Mouse (Mus musculus) forebrain, embryonic 10.5 days (tissue): ENCODE results near the gene Fam120a. TPM values are rescaled to one million over a fixed set of nuclear protein-coding genes. Genes with fewer than 3 reads are reported as not detected.

Experiments
- DNase-seq: peaks from one replicate; pipeline ENCODE4 v3.0.0-alpha.2; 2017; ENCODE audit warnings: low spot score; ENCODE audit errors: extremely low spot score
- H3K27ac ChIP-seq: fragments of 300-500 bp; sonication (generic); 2 replicates; pipeline ENCODE4 v1.5.1; 2016; ENCODE audit warnings: mild to moderate bottlenecking
- H3K27me3 ChIP-seq: fragments of 300-500 bp; sonication (generic); 2 replicates; pipeline ENCODE4 v1.6.1; 2016; ENCODE audit warnings: mild to moderate bottlenecking; ENCODE audit not compliant: poor library complexity, severe bottlenecking
- H3K36me3 ChIP-seq: fragments of 300-500 bp; sonication (generic); replicated peaks from 2 replicates; pipeline ENCODE4 v1.6.1; 2016; ENCODE audit warnings: mild to moderate bottlenecking, moderate library complexity
- H3K4me1 ChIP-seq: fragments of 300-500 bp; sonication (generic); 2 replicates; pipeline ENCODE4 v1.6.1; 2016
- H3K4me3 ChIP-seq: fragments of 300-500 bp; sonication (generic); 2 replicates; pipeline ENCODE4 v1.5.1; 2016; ENCODE audit warnings: mild to moderate bottlenecking, moderate library complexity
- H3K9me3 ChIP-seq: fragments of 300-500 bp; sonication (generic); 2 replicates; pipeline ENCODE4 v1.6.1; 2016; ENCODE audit warnings: mild to moderate bottlenecking, moderate library complexity
- WGBS: fragments of 180-500 bp; shearing (Covaris S2); methylation state at CpG from one replicate; pipeline ENCODE4 v1.1.7; 2016; 5-methylcytosine and 5-hydroxymethylcytosine counted together
- polyA plus RNA-seq: library from polyadenylated mRNA; unstranded; fragments of >200 nt; fragmentation: Nextera tagmentation; extraction: Ambion mirVana; gene quantifications from 2 replicates; pipeline ENCODE4 v1.2.1, GENCODE M21; 2016

Gene Fam120a
- polyA plus RNA-seq, 1 experiment from 2014 or later, result 14.5 TPM

GRCm38 (mm10) chr13:48857246-48857932 is 110.4 kb downstream of the Fam120a start:
- Histone ChIP-seq H3K4me1 (peaks cover 69% of the 10 kb centered on the region), H3K27ac (peak overlapping the region; percentile 53)
- no peak for DNase-seq

GRCm38 (mm10) chr13:48853947-48854346 is 113.9 kb downstream of the Fam120a start:
- no peaks in the 10 kb centered on the region for H3K27me3 ChIP-seq
- no peaks in the 10 kb centered on the region for H3K9me3 ChIP-seq
- peaks cover 81% of the 10 kb centered on the region for H3K4me1 ChIP-seq
- H3K36me3 ChIP-seq, result 0 out of 2 replicates have a peak, but pooled peaks cover 3% of the 10 kb centered on the region
- no peak for DNase-seq
- WGBS, result 54% methylated on average over 3 of the region's 3 CpGs
- no peak overlapping the region for H3K4me3 ChIP-seq
- no peak overlapping the region for H3K27ac ChIP-seq

More at GRCm38 (mm10) chr13:48857246-48857932, 110.4 kb downstream of the Fam120a start:
- Histone ChIP-seq H3K4me3 (no peak overlapping the region), H3K9me3 (peaks cover 6% of the 10 kb centered on the region; the same call in 1 of the 2 replicates), H3K27me3 (no peaks in the 10 kb centered on the region), H3K36me3 (peaks cover 9% of the 10 kb centered on the region)
- 50% methylated on average over 7 of the region's 7 CpGs for WGBS

DNA sequence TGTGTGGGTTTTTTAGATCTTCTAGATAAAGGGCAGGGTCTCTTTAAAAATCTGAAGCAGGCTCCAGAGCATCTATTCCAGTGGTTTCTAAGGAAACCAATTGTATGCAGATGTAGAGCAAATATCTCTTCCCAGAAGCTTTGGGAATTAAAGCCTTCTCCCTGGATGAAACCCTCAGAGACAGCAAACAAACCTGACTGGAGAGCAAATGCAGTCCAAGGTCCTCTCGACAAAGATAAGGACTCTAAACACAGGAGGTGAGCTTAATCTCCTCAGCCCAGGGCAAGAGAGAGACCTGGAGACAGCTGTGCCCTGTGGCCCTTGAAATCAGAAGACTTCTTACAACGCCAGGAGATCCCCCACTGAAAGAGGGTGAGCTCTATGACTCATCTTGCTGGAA is 114.3 kb downstream of the Fam120a start:
- 28% methylated on average over 2 of the region's 2 CpGs for WGBS
- Histone ChIP-seq H3K9me3 (no peaks in the 10 kb centered on the region), H3K27ac (no peak overlapping the region)

DNA sequence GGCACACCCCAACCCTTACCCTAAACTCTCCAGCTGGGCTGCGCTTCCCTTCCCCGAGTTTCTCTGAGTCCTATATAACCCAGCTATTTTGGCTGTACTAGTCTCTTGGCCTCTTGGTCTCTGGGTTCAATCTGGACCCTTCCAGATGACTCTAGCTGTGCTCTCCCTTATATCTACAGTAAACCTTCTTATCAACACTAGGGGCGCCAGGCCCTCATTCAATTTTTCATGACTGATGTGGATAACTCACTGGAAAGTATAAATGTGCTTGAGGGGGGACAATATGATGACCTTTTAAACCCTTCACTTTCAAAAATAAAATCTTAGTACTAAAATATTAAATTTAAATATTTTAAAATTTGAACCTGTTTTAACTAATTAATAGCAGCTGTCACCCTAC is 115.0 kb downstream of the Fam120a start:
- Histone ChIP-seq H3K9me3 (no peaks in the 10 kb centered on the region), H3K36me3 (peaks cover 8% of the 10 kb centered on the region), H3K27me3 (no peaks in the 10 kb centered on the region), H3K4me1 (peaks cover 75% of the 10 kb centered on the region), H3K4me3 (no peak overlapping the region), H3K27ac (no peak overlapping the region)
- DNase-seq, result no peak
- WGBS, result 76% methylated on average over 3 of the region's 3 CpGs

More for the DNA sequence above, 114.3 kb downstream of the Fam120a start:
- Histone ChIP-seq H3K36me3 (peaks cover 4% of the 10 kb centered on the region), H3K27me3 (no peaks in the 10 kb centered on the region), H3K4me3 (no peak overlapping the region), H3K4me1 (peaks cover 80% of the 10 kb centered on the region)
- DNase-seq, result no peak

GRCm38 (mm10) chr13:48851719-48852118 is 116.1 kb downstream of the Fam120a start:
- peaks cover 8% of the 10 kb centered on the region for H3K36me3 ChIP-seq
- no peaks in the 10 kb centered on the region for H3K27me3 ChIP-seq
- no peak for DNase-seq
- 92% methylated on average over 5 of the region's 5 CpGs for WGBS
- no peak overlapping the region for H3K4me3 ChIP-seq
- H3K9me3 ChIP-seq, result no peaks in the 10 kb centered on the region
- H3K27ac ChIP-seq, result peak overlapping the region; percentile 2; the same call in 1 of the 2 replicates
- peaks cover 64% of the 10 kb centered on the region for H3K4me1 ChIP-seq

GRCm38 (mm10) chr13:48850771-48851170 is 117.0 kb downstream of the Fam120a start:
- 91% methylated on average over 8 of the region's 8 CpGs for WGBS
- DNase-seq, result no peak
- peaks cover 63% of the 10 kb centered on the region for H3K4me1 ChIP-seq
- H3K36me3 ChIP-seq, result peaks cover 8% of the 10 kb centered on the region
- H3K27me3 ChIP-seq, result no peaks in the 10 kb centered on the region
- no peak overlapping the region for H3K27ac ChIP-seq
- H3K9me3 ChIP-seq, result no peaks in the 10 kb centered on the region
- no peak overlapping the region for H3K4me3 ChIP-seq

- H3K4me1 ChIP-seq, result peaks cover 60% of the 10 kb centered on the region
- WGBS, result 93% methylated on average over 2 of the region's 2 CpGs
Observed at GRCm38 (mm10) chr13:48850326-48850725, 117.5 kb downstream of the Fam120a start.

DNA sequence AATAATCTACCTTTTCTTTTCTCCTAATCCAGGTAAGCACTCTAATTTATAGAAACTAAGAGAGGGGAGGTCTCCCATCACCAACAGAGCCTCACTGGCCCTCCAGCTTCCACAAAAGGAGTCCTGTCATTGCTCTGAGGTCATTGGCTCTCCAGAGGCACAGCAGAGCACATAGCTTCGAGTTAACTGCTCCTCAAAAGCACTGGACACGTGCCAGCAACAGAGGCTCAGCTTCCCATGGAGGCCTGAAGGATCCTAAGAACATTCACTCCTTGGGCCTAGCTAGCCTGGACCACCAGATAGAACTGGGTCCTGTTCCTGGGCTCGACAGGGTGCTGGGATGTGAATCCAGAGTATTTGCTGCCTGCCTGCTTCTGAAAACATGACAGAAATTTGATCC is 118.7 kb downstream of the Fam120a start:
- H3K4me1 ChIP-seq, result peaks cover 48% of the 10 kb centered on the region

More at GRCm38 (mm10) chr13:48850326-48850725, 117.5 kb downstream of the Fam120a start:
- H3K9me3 ChIP-seq, result no peaks in the 10 kb centered on the region
- no peak for DNase-seq
- H3K4me3 ChIP-seq, result no peak overlapping the region
- no peak overlapping the region for H3K27ac ChIP-seq
- no peaks in the 10 kb centered on the region for H3K27me3 ChIP-seq
- H3K36me3 ChIP-seq, result peaks cover 8% of the 10 kb centered on the region

DNA sequence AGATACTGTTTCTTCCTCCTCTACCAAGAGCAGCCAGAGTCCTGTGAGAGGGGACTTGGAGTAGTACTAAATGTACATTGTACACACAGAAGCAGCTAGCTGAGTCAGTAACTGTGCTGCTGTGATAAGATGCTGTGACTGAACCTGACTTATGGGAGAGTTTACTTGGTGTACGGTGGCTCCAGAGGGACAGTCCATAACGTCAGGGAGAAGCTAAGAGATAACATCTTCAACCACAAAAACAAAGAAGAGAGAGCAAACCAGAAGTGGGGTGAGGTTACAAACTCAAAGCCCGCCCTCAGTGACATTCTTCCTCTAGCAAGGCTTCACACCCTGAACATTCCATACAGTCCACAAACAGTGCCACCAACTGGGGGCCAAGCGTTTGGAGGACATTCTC is 122.5 kb downstream of the Fam120a start:
- Histone ChIP-seq H3K36me3 (peaks cover 17% of the 10 kb centered on the region), H3K27ac (no peak overlapping the region), H3K4me1 (peaks cover 25% of the 10 kb centered on the region), H3K27me3 (no peaks in the 10 kb centered on the region), H3K4me3 (no peak overlapping the region), H3K9me3 (no peaks in the 10 kb centered on the region)
- DNase-seq, result no peak
- 85% methylated on average over 4 of the region's 4 CpGs for WGBS

More for the DNA sequence above, 118.7 kb downstream of the Fam120a start:
- H3K4me3 ChIP-seq, result no peak overlapping the region
- DNase-seq, result no peak
- 66% methylated on average over 3 of the region's 3 CpGs for WGBS
- H3K27me3 ChIP-seq, result no peaks in the 10 kb centered on the region
- H3K36me3 ChIP-seq, result peaks cover 8% of the 10 kb centered on the region
- no peak overlapping the region for H3K27ac ChIP-seq
- no peaks in the 10 kb centered on the region for H3K9me3 ChIP-seq

DNA sequence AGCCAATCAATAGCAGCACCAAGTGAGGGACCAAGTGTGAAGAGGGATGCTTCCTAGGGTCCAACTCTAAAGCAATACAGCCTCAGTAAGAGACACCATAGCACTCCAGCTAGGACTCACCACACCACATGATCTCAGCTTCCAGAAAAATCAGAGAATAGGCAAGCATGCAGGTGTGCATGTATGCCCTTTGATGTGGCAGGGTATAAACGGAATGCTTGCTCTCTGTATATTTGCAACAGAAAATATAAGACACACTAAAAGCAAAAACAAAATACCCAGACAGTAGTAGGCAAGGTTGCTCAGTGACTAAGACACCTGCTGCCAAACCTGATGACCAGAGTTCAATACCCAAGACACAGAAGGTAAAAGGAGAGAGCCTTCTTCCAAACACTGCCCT is 124.3 kb downstream of the Fam120a start:
- no peak for DNase-seq
- Histone ChIP-seq H3K4me1 (peaks cover 14% of the 10 kb centered on the region), H3K27me3 (no peaks in the 10 kb centered on the region), H3K27ac (no peak overlapping the region), H3K4me3 (no peak overlapping the region), H3K9me3 (no peaks in the 10 kb centered on the region), H3K36me3 (peaks cover 15% of the 10 kb centered on the region)
- 91% methylated on average over 1 of the region's 1 CpGs for WGBS

DNA sequence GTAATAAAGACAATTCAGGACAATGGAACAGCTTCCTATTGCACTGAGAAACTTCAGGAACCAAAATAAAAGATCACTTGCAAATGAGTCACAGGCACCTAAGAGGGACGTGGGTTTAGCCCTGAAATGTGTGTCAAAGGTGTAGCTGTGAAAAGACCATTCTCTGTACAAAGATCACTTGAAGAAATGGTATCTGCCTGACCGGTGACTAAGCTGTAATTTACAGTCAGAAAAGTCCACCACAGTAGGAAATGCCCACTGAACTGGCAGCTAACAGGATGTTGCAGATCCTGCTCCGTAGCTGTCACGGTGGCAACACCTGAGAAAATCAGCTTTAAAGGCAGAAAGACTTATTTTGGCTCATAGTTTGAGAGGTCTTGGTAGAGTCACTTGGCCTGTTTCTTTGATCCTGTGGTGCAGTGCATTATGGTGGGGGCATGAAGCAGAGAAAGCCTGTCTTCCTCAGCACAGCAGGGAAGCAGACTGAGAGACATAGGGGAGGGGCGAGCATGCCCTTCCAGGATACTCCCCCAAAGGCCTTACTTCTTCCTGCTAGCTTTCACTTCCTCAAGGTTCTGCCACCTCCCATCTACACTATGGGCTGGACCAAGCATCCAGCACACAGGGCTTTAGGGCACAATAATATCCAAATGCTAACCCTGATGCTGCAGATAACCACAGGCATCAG is 125.8 kb downstream of the Fam120a start:
- Histone ChIP-seq H3K36me3 (peaks cover 10% of the 10 kb centered on the region), H3K4me3 (no peak overlapping the region), H3K4me1 (peaks cover 12% of the 10 kb centered on the region), H3K27ac (no peak overlapping the region), H3K27me3 (no peaks in the 10 kb centered on the region), H3K9me3 (no peaks in the 10 kb centered on the region)
- no peak for DNase-seq
- 77% methylated on average over 5 of the region's 5 CpGs for WGBS

- Histone ChIP-seq H3K4me3 (no peak overlapping the region), H3K4me1 (peaks cover 12% of the 10 kb centered on the region), H3K27me3 (no peaks in the 10 kb centered on the region), H3K36me3 (peaks cover 31% of the 10 kb centered on the region), H3K27ac (no peak overlapping the region), H3K9me3 (no peaks in the 10 kb centered on the region)
- no peak for DNase-seq
- 95% methylated on average over 2 of the region's 2 CpGs for WGBS
Observed at GRCm38 (mm10) chr13:48838284-48838683, 129.5 kb downstream of the Fam120a start.

- H3K27ac ChIP-seq, result no peak overlapping the region
- no peaks in the 10 kb centered on the region for H3K27me3 ChIP-seq
- 92% methylated on average over 6 of the region's 6 CpGs for WGBS
- no peak for DNase-seq
- H3K4me3 ChIP-seq, result no peak overlapping the region
- H3K4me1 ChIP-seq, result peaks cover 10% of the 10 kb centered on the region
- H3K36me3 ChIP-seq, result peaks cover 38% of the 10 kb centered on the region
- H3K9me3 ChIP-seq, result no peaks in the 10 kb centered on the region
Observed at GRCm38 (mm10) chr13:48837537-48837936, 130.3 kb downstream of the Fam120a start.
